Mouse (Mus musculus) limb, embryonic 14.5 days (tissue): ENCODE measurements around the gene Endog. TPM values are rescaled to one million over a fixed set of nuclear protein-coding genes. Genes with fewer than 3 reads are reported as not detected.
A peak's percentile ranks its signal among the peaks of the same experiment; 100 is the strongest.

Experiments used
- ATAC-seq: fragments of 200-750 bp; cut with Nextera tagmentation; 2 replicates; pipeline ENCODE4 v1.8.0; 2017; ENCODE audit warnings: low read depth, moderate number of reproducible peaks, moderate TSS enrichment; ENCODE audit not compliant: low FRiP score
- DNase-seq: peaks from one replicate; pipeline ENCODE4 v3.0.0-alpha.2; 2015; ENCODE audit warnings: low spot score
- H3K27ac ChIP-seq: fragments of 300-500 bp; sonication (generic); replicated peaks from 2 replicates; pipeline ENCODE4 v1.5.1; 2014; ENCODE audit warnings: low read depth, mild to moderate bottlenecking, low read length, moderate library complexity, mixed read lengths
- H3K27me3 ChIP-seq: fragments of 300-500 bp; sonication (generic); 2 replicates; pipeline ENCODE4 v1.6.1; 2014; ENCODE audit warnings: low read length, mixed read lengths; ENCODE audit not compliant: control insufficient read depth, insufficient read depth
- H3K36me3 ChIP-seq: fragments of 300-500 bp; sonication (generic); 2 replicates; pipeline ENCODE4 v1.6.1; 2014; ENCODE audit warnings: mild to moderate bottlenecking, low read length, moderate library complexity, mixed read lengths; ENCODE audit not compliant: control insufficient read depth, insufficient read depth
- H3K4me1 ChIP-seq: fragments of 300-500 bp; sonication (generic); 2 replicates; pipeline ENCODE4 v1.6.1; 2014; ENCODE audit warnings: antibody characterized with exemption, low read length, mixed read lengths; ENCODE audit not compliant: control insufficient read depth, insufficient read depth
- H3K4me2 ChIP-seq: fragments of 300-500 bp; sonication (generic); replicated peaks from 2 replicates; pipeline ENCODE4 v1.6.1; 2014; ENCODE audit warnings: low read depth, mild to moderate bottlenecking, low read length, moderate library complexity; ENCODE audit not compliant: severe bottlenecking
- H3K4me3 ChIP-seq: fragments of 300-500 bp; sonication (generic); replicated peaks from 2 replicates; pipeline ENCODE4 v1.5.1; 2014; ENCODE audit warnings: low read length
- H3K9ac ChIP-seq: fragments of 300-500 bp; sonication (generic); 2 replicates; pipeline ENCODE4 v1.6.1; 2014; ENCODE audit warnings: mild to moderate bottlenecking, low read depth, low read length, moderate library complexity; ENCODE audit not compliant: severe bottlenecking
- H3K9me3 ChIP-seq: fragments of 300-500 bp; sonication (generic); 2 replicates; pipeline ENCODE4 v1.6.1; 2016; ENCODE audit warnings: low read length; ENCODE audit not compliant: control insufficient read depth
- POLR2A ChIP-seq: fragments of 200-500 bp; IDR thresholded peaks from 2 replicates; pipeline ENCODE4 v1.8.0; 2012; ENCODE audit warnings: inconsistent platforms, mild to moderate bottlenecking, moderate library complexity, borderline replicate concordance; ENCODE audit not compliant: insufficient read depth, insufficient read length; ENCODE audit errors: extremely low read depth
- WGBS: fragments of 180-500 bp; shearing (Covaris S2); extraction: QIAGEN DNeasy Blood & Tissue Kit; methylation state at CpG from one replicate; pipeline ENCODE4 v1.1.7; 2014; 5-methylcytosine and 5-hydroxymethylcytosine counted together
- polyA plus RNA-seq, 2 experiments: library from polyadenylated mRNA; depleted of rRNA in 1 of 2; stranded (reverse) in 1 of 2; unstranded in 1 of 2; fragments of >200 nt; fragmentation: Nextera tagmentation in 1 of 2; extraction: Ambion mirVana in 1 of 2; gene quantifications; 2 replicates each; pipeline versions ENCODE4 v1.2.1 to v1.2.3; 2012 to 2014

Endog gene
- polyA plus RNA-seq, 2 experiments: 18.5 to 22.6 TPM

GRCm38 (mm10) chr2:30198021-30198420 is 26.7 kb downstream of the Endog start:
- Histone ChIP-seq H3K27me3 (no peaks in the 10 kb centered on the region), H3K4me2 (no peak overlapping the region), H3K4me3 (no peak overlapping the region), H3K36me3 (no peaks in the 10 kb centered on the region), H3K9me3 (no peaks in the 10 kb centered on the region), H3K27ac (no peak overlapping the region), H3K4me1 (no peaks in the 10 kb centered on the region), H3K9ac (no peak overlapping the region)
- 69% methylated on average over 4 of the region's 4 CpGs for WGBS
- no peak for TF ChIP-seq POLR2A
- ATAC-seq (no peak), DNase-seq (no peak)

DNA sequence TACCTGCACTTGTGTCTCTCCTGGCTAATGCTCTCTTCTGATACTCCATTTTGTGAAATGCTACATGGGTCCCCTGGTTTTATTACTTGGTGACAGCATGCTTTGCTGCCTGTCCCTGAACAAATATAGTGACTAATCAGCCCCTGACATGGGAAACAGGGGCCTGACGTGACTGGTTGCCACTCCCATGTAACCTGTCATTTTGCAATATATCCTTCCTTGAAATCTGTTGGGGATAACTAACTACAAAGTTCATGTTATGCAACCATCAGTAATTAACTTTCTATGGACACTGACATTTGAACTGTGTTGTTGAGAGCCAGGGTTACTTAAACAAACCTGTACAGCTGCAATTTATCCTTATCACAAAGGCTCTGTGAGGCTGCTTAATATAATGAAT is 28.7 kb downstream of the Endog start:
- no peak for DNase-seq
- H3K27ac ChIP-seq: no peak overlapping the region
- H3K4me1 ChIP-seq: peaks cover 4% of the 10 kb centered on the region
- H3K36me3 ChIP-seq: no peaks in the 10 kb centered on the region
- no peaks in the 10 kb centered on the region for H3K9me3 ChIP-seq
- no peak overlapping the region for H3K4me2 ChIP-seq
- H3K27me3 ChIP-seq: no peaks in the 10 kb centered on the region
- no peak for ATAC-seq
- no peak overlapping the region for H3K9ac ChIP-seq
- no peak for TF ChIP-seq POLR2A
- no peak overlapping the region for H3K4me3 ChIP-seq
- 57% methylated on average over 1 of the region's 1 CpGs for WGBS

- ATAC-seq: no peak
- no peak for DNase-seq
- 84% methylated on average over 5 of the region's 5 CpGs for WGBS
- Histone ChIP-seq H3K9ac (no peak overlapping the region), H3K9me3 (no peaks in the 10 kb centered on the region), H3K27ac (no peak overlapping the region), H3K36me3 (no peaks in the 10 kb centered on the region), H3K4me3 (no peak overlapping the region), H3K27me3 (no peaks in the 10 kb centered on the region), H3K4me1 (peaks cover 4% of the 10 kb centered on the region), H3K4me2 (no peak overlapping the region)
- TF ChIP-seq POLR2A: no peak
Observed at GRCm38 (mm10) chr2:30200388-30200925, 29.2 kb downstream of the Endog start.

- no peaks in the 10 kb centered on the region for H3K9me3 ChIP-seq
- H3K4me1 ChIP-seq: peaks cover 4% of the 10 kb centered on the region
- 78% methylated on average over 7 of the region's 7 CpGs for WGBS
- DNase-seq (no peak), ATAC-seq (no peak)
- TF ChIP-seq POLR2A: no peak
- no peaks in the 10 kb centered on the region for H3K36me3 ChIP-seq
- no peaks in the 10 kb centered on the region for H3K27me3 ChIP-seq
- no peak overlapping the region for H3K9ac ChIP-seq
- H3K4me2 ChIP-seq: no peak overlapping the region
- no peak overlapping the region for H3K27ac ChIP-seq
- H3K4me3 ChIP-seq: no peak overlapping the region
Observed at GRCm38 (mm10) chr2:30203439-30203838, 32.1 kb downstream of the Endog start.

DNA sequence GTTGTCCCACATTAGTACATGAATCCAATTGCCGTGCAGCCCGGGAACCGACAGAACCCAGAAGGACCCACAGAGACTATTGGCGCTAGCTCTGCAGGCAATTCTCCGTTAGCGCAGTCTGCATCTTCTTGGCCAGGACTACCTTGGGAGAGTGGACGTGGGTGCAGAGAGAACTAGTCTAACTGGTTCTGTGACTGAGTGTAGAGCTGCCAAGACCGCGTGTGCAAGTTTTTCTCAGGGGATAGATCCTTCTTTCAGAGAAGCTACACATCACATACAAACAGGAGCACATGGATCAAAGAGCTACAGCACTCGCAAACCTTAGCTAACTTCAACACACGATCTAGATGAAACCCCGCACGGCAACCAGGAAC is 33.9 kb downstream of the Endog start:
- DNase-seq: peak; percentile 38
- Histone ChIP-seq H3K9ac (peak overlapping the region; percentile 63), H3K4me2 (peak overlapping the region; percentile 83), H3K36me3 (no peaks in the 10 kb centered on the region), H3K4me3 (peak overlapping the region; percentile 63), H3K27me3 (no peaks in the 10 kb centered on the region), H3K9me3 (no peaks in the 10 kb centered on the region), H3K4me1 (peaks cover 4% of the 10 kb centered on the region), H3K27ac (peak overlapping the region; percentile 65; the same call in 1 of the 2 replicates)
- TF ChIP-seq POLR2A: no peak
- ATAC-seq: peak; percentile 62
- WGBS: under 1% methylated on average over 13 of the region's 13 CpGs
